Mouse (Mus musculus) heart, postnatal 0 days (tissue): ENCODE results near the gene Patj.

Experiments
- CTCF ChIP-seq: IDR thresholded peaks from 2 replicates; pipeline ENCODE4 v1.5.1; 2016; ENCODE audit warnings: antibody characterized with exemption, control low read depth, low read depth
- EP300 ChIP-seq: IDR thresholded peaks from 2 replicates; pipeline ENCODE4 v1.6.1; 2016; ENCODE audit warnings: antibody characterized with exemption, low read depth

GRCm38 (mm10) chr4:98743209-98743905 is 347.8 kb downstream of the Patj start:
- TF ChIP-seq CTCF (no peak), EP300 (no peak)
